Mouse (Mus musculus) neural tube, embryonic 11.5 days (tissue): Measurements from ENCODE around the gene Rad51d. TPM values are rescaled to one million over a fixed set of nuclear protein-coding genes. Genes with fewer than 3 reads are reported as not detected.
"Not testable (repeated sequence)": the region's sequence is repeated elsewhere in the genome, so short reads cannot be mapped to it uniquely, and the experiment has no call there.

Experiments used
- ATAC-seq: fragments of 200-750 bp; cut with Nextera tagmentation; 2 replicates; pipeline ENCODE4 v1.8.0; 2017; ENCODE audit warnings: moderate number of reproducible peaks, mild to moderate bottlenecking, moderate TSS enrichment, moderate library complexity; ENCODE audit not compliant: insufficient read depth, low FRiP score, low TSS enrichment
- DNase-seq: peaks from one replicate; pipeline ENCODE4 v3.0.0-alpha.2; 2015; ENCODE audit warnings: low spot score
- H3K27ac ChIP-seq: fragments of 300-500 bp; sonication (generic); 2 replicates; pipeline ENCODE4 v1.5.1; 2014; ENCODE audit warnings: low read depth, mild to moderate bottlenecking, low read length
- H3K27me3 ChIP-seq: fragments of 300-500 bp; sonication (generic); 2 replicates; pipeline ENCODE4 v1.6.1; 2014; ENCODE audit warnings: mild to moderate bottlenecking, low read length, mixed read lengths; ENCODE audit not compliant: control insufficient read depth, insufficient read depth
- H3K36me3 ChIP-seq: fragments of 300-500 bp; sonication (generic); 2 replicates; pipeline ENCODE4 v1.6.1; 2014; ENCODE audit warnings: mild to moderate bottlenecking, low read length, moderate library complexity, mixed read lengths; ENCODE audit not compliant: control insufficient read depth, insufficient read depth
- H3K4me1 ChIP-seq: fragments of 300-500 bp; sonication (generic); 2 replicates; pipeline ENCODE4 v1.6.1; 2014; ENCODE audit warnings: low read length, mixed read lengths; ENCODE audit not compliant: control insufficient read depth, insufficient read depth
- H3K4me2 ChIP-seq: fragments of 300-500 bp; sonication (generic); 2 replicates; pipeline ENCODE4 v1.6.1; 2014; ENCODE audit warnings: low read depth, mild to moderate bottlenecking, moderate library complexity
- H3K4me3 ChIP-seq: fragments of 300-500 bp; sonication (generic); 2 replicates; pipeline ENCODE4 v1.5.1; 2014; ENCODE audit warnings: low read depth, low read length
- H3K9ac ChIP-seq: fragments of 300-500 bp; sonication (generic); 2 replicates; pipeline ENCODE4 v1.6.1; 2014; ENCODE audit warnings: mild to moderate bottlenecking, low read length
- H3K9me3 ChIP-seq: fragments of 300-500 bp; sonication (generic); 2 replicates; pipeline ENCODE4 v1.6.1; 2016; ENCODE audit warnings: low read length; ENCODE audit not compliant: control insufficient read depth
- WGBS: fragments of 180-500 bp; shearing (Covaris S2); extraction: QIAGEN DNeasy Blood & Tissue Kit; methylation state at CpG from one replicate; pipeline ENCODE4 v1.1.7; 2014; 5-methylcytosine and 5-hydroxymethylcytosine counted together
- polyA plus RNA-seq: library from polyadenylated mRNA; unstranded; fragments of >200 nt; fragmentation: Nextera tagmentation; extraction: Ambion mirVana; gene quantifications from 2 replicates; pipeline ENCODE4 v1.2.1, GENCODE M21; 2014

Rad51d gene
- 14.8 and 17.9 TPM in 2 replicates for polyA plus RNA-seq

DNA sequence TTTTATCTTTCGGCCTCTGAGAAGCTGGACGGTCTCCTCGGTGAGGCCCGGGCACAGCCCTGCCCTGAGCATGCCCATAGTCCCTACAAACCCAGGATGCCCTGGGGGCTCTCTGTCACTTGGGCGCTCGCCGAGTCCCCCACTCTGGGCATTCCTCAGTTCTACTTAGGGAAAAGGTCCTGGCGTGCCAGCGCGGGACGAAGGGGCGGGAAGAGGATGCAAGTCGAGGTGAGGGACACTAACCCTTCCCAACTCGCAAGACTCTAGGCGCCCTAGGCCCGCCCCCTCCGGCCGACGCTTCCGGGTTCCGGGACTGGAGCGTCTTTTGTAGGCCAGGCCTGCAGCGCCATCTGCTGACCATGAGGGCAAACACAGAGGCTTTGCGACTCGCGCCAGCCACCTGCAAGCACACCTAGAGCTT lies at the start of gene Rad51d:
Rad51d (minus strand) TSS at position 273 of the 421 bp plus-strand sequence.
- H3K27ac ChIP-seq, result no peak within 1 kb of the TSS
- no peaks in the 10 kb centered on the region for H3K36me3 ChIP-seq
- peak within 1 kb of the TSS; percentile 64 for H3K4me3 ChIP-seq
- peak; percentile 87 for ATAC-seq
- H3K9me3 ChIP-seq, result no peaks in the 10 kb centered on the region
- peak within 1 kb of the TSS; percentile 62 for H3K9ac ChIP-seq
- peak within 1 kb of the TSS; percentile 93 for H3K4me2 ChIP-seq
- H3K27me3 ChIP-seq, result no peaks in the 10 kb centered on the region
- peak; percentile 97 for DNase-seq
- WGBS, result 0% methylated on average over 26 of the region's 26 CpGs
- peaks cover 4% of the 10 kb centered on the region; the same call in 1 of the 2 replicates for H3K4me1 ChIP-seq

GRCm38 (mm10) chr11:82933186-82933585 lies 42.8 kb upstream of the Rad51d start:
- peak overlapping the region; percentile 94 for H3K4me2 ChIP-seq
- H3K4me3 ChIP-seq, result peak overlapping the region; percentile 46
- H3K27ac ChIP-seq, result no peak overlapping the region
- no peaks in the 10 kb centered on the region for H3K36me3 ChIP-seq
- DNase-seq (no peak), ATAC-seq (no peak)
- H3K27me3 ChIP-seq, result peaks cover 63% of the 10 kb centered on the region
- WGBS, result 1% methylated on average over 29 of the region's 29 CpGs
- no peak overlapping the region for H3K9ac ChIP-seq
- no peaks in the 10 kb centered on the region; the same call in 1 of the 2 replicates for H3K4me1 ChIP-seq
- H3K9me3 ChIP-seq, result no peaks in the 10 kb centered on the region

DNA sequence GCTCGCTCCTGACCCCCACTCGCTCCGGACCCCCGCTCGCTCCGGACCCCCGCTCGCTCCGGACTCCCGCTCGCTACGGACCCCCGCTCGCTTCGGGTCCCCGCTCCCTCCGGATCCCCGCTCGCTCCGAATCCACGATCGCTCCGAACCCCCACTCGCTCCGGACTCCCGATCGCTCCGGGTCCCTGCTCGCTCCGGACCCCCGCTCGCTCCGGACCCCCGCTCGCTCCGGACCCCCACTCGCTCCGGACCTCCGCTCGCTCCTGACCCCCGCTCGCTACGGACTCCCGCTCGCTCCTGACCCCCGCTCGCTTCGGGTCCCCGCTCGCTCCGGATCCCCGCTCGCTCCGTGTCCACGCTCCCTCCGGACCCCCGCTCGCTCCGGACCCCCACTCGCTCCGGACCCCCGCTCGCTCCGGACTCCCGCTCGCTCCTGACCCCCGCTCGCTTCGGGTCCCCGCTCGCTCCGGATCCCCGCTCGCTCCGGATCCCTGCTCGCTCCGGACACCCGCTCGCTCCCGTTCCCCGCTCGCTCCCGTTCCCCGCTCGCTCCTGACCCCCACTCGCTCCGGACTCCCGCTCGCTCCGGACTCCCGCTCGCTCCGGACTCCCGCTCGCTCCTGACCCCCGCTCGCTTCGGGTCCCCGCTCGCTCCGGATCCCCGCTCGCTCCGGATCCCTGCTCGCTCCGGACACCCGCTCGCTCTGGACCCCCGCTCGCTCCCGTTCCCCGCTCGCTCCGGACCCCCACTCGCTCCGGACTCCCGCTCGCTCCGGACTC lies 41.4 kb upstream of the Rad51d start:
- H3K4me3 ChIP-seq, result peak overlapping the region; percentile 46
- not testable (repeated sequence) for H3K27ac ChIP-seq, H3K9me3 ChIP-seq, H3K36me3 ChIP-seq, ATAC-seq, DNase-seq, H3K4me1 ChIP-seq
- peak overlapping the region; percentile 94 for H3K4me2 ChIP-seq
- WGBS, result 0% methylated on average over 59 of the region's 119 CpGs
- peaks cover 57% of the 10 kb centered on the region for H3K27me3 ChIP-seq
- 0 out of 2 replicates have a peak overlapping the region, but pooled peaks have one; percentile 6 for H3K9ac ChIP-seq

DNA sequence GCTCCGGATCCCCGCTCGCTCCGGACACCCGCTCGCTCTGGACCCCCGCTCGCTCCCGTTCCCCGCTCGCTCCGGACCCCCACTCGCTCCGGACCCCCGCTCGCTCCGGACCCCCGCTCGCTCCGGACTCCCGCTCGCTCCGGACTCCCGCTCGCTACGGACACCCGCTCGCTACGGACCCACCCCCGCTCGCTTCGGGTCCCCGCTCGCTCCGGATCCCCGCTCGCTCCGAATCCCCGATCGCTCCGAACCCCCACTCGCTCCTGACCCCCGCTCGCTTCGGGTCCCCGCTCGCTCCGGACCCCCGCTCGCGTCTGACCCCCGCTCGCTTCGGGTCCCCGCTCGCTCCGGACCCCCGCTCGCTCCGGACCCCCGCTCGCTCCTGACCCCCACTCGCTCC lies 40.7 kb upstream of the Rad51d start:
- not testable (repeated sequence) for H3K36me3 ChIP-seq, ATAC-seq, H3K4me1 ChIP-seq, DNase-seq, H3K9me3 ChIP-seq, H3K27ac ChIP-seq
- whole genome bisulfite sequencing, result under 1% methylated on average over 33 of the region's 63 CpGs
- Histone ChIP-seq H3K27me3 (peaks cover 53% of the 10 kb centered on the region), H3K4me2 (peak overlapping the region; percentile 94), H3K9ac (0 out of 2 replicates have a peak overlapping the region, but pooled peaks have one; percentile 6), H3K4me3 (peak overlapping the region; percentile 46)

- H3K9ac ChIP-seq, DNase-seq: not testable (repeated sequence)
- H3K27me3 ChIP-seq, result peaks cover 48% of the 10 kb centered on the region
Measured at GRCm38 (mm10) chr11:82930391-82930955, 40.1 kb upstream of the Rad51d start.

GRCm38 (mm10) chr11:82929633-82929950 lies 39.2 kb upstream of the Rad51d start:
- no peaks in the 10 kb centered on the region for H3K36me3 ChIP-seq
- H3K4me3 ChIP-seq, result no peak overlapping the region
- no peak for DNase-seq
- H3K27ac ChIP-seq, result no peak overlapping the region
- no peak overlapping the region for H3K4me2 ChIP-seq
- no peaks in the 10 kb centered on the region for H3K9me3 ChIP-seq
- peaks cover 43% of the 10 kb centered on the region for H3K27me3 ChIP-seq
- no peak for ATAC-seq
- H3K9ac ChIP-seq, result no peak overlapping the region
- no peaks in the 10 kb centered on the region; the same call in 1 of the 2 replicates for H3K4me1 ChIP-seq
- WGBS, result 58% methylated on average over 3 of the region's 3 CpGs

More at GRCm38 (mm10) chr11:82930391-82930955, 40.1 kb upstream of the Rad51d start:
- H3K36me3 ChIP-seq, H3K4me1 ChIP-seq, ATAC-seq, H3K9me3 ChIP-seq, H3K27ac ChIP-seq: not testable (repeated sequence)
- WGBS, result 2% methylated on average over 51 of the region's 85 CpGs
- peak overlapping the region; percentile 46 for H3K4me3 ChIP-seq
- H3K4me2 ChIP-seq, result peak overlapping the region; percentile 94

GRCm38 (mm10) chr11:82928897-82929632 lies 38.7 kb upstream of the Rad51d start:
- Histone ChIP-seq H3K27me3 (peaks cover 38% of the 10 kb centered on the region), H3K4me3 (no peak overlapping the region), H3K36me3 (no peaks in the 10 kb centered on the region), H3K4me1 (no peaks in the 10 kb centered on the region; the same call in 1 of the 2 replicates), H3K9ac (no peak overlapping the region), H3K9me3 (no peaks in the 10 kb centered on the region), H3K27ac (no peak overlapping the region), H3K4me2 (no peak overlapping the region)
- no peak for DNase-seq
- ATAC-seq, result no peak
- WGBS, result 31% methylated on average over 20 of the region's 20 CpGs

- WGBS, result 87% methylated on average over 6 of the region's 6 CpGs
- not testable (repeated sequence) for H3K4me3 ChIP-seq, DNase-seq, H3K9ac ChIP-seq, H3K27me3 ChIP-seq, ATAC-seq, H3K36me3 ChIP-seq, H3K9me3 ChIP-seq, H3K27ac ChIP-seq, H3K4me2 ChIP-seq, H3K4me1 ChIP-seq
Measured at GRCm38 (mm10) chr11:82923910-82924309, 33.5 kb upstream of the Rad51d start.
